Mouse (Mus musculus) liver, adult (tissue): ENCODE results near the gene Emg1.
A peak's percentile ranks its signal among the peaks of the same experiment; 100 is the strongest.

Source experiments
- GATA4 ChIP-seq: IDR thresholded peaks from 2 replicates; pipeline ENCODE4 v1.6.1; 2014; ENCODE audit warnings: mild to moderate bottlenecking, low read length; ENCODE audit not compliant: insufficient replicate concordance

The Emg1 gene

DNA sequence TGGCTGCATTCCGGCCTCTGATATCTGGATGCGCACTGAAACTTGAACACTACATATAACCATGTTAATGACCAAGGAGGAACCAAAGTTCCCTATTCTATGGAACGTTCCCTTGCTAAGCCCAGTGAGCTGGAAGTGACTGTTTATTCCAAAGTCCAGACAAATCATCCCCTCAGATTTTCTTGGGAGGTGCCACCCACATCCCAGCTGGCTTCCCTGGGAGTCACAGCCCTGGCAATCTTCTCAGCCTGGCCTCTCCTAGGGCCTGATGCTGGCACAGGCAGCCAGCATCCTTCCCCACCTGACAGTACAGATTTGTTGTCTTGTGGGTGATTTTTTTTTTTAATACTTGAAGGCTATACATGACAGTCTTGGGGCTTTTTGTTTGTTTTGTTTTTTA is 32.5 kb downstream of the Emg1 start:
- TF ChIP-seq GATA4: no peak

DNA sequence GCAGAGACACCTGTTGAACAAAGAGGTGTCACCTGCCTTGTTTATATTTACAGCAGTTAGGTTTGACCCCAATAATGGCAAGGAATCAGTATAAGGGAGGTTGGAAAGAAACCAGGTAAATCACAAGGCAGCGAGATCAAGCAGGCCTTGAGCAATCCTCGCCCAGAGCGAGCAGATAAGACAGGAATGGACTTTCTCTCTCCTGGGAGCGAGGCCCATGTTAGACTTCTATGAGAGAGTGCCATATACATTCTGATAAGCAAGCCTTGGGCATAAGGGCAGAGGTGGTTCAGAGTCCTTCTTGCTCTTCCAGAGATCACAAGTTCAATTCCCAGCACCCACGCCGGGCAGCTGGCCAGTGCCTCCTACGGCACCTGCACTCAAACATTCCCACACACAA is 33.2 kb downstream of the Emg1 start:
- TF ChIP-seq GATA4: peak; percentile 89

DNA sequence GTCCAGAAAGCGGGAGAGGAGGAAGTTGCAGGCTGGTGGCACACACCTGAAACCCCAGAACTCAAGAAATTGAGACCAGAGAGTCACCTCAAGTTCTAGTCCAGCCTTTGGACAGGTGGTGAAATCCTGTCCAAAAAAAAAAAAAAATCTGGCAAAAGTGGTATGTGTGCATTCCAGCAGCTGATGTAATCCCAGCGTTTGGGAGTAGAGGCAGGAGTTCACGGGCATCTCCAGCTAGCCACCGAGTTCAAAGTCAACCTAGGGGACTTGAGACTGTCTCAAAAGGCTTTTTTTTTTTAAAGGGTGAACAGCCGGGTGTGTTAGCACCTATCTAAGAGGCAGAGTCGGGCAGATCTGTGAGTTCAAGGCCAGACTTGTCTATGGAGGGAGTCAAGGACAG is 35.8 kb downstream of the Emg1 start:
- TF ChIP-seq GATA4: no peak

DNA sequence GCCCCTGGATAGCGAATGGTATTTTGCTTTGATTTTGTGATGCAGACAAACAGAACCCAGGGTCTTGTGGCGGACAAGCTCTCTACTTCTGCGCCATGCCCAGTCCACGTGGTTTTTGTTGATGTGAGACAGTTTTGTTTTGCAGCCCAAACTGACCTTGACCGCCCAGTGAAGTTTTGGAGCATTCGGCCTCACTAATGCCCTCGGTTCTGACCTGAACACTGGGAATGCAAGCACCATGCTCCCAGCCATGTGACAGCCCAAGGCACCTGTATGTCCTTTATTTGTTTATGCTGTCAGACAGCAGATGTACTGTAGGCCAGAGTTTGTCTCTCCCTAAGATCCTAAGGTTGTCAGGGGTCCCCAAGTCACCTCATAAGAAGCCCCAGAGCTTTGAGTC is 37.4 kb downstream of the Emg1 start:
- TF ChIP-seq GATA4: no peak

DNA sequence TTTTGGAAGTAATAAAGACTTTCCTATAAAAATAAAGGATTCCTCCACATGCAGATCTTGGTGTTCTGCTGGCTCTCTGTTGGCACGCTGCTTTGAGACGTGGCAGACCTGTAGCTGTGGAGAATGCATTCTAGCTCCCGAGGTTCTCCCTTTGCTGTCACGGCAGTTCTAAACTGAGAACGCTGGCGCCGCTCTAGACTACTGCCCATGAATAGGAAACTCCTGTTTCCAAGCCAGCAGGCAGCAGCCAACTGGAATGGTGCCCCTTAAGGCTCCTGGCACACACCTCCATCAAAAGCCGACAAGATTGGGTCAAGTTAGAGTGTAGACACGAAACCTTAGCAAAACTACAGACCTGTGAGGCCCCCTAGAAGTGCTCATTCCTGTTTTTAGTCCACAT is 38.4 kb downstream of the Emg1 start:
- no peak for TF ChIP-seq GATA4

DNA sequence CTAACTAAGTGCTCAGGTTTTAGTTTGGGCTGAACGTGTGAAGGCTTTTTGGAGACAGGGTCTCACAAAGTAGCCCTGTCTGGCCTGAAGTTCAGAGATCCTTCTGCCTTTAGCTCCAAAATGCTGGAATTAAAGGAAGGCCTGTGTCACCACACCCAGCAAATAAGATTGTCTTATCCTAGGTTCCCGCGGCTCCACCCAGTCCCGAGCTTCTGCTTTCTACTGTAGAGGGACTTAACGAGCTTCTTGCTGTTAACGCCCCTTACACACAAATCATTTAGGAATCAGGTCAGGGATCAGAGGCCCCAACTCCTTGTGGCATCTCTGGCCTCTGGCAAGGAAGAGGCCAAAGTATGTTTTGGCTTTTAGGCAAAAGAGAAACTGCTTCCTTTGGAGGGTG is 39.9 kb downstream of the Emg1 start:
- no peak for TF ChIP-seq GATA4

DNA sequence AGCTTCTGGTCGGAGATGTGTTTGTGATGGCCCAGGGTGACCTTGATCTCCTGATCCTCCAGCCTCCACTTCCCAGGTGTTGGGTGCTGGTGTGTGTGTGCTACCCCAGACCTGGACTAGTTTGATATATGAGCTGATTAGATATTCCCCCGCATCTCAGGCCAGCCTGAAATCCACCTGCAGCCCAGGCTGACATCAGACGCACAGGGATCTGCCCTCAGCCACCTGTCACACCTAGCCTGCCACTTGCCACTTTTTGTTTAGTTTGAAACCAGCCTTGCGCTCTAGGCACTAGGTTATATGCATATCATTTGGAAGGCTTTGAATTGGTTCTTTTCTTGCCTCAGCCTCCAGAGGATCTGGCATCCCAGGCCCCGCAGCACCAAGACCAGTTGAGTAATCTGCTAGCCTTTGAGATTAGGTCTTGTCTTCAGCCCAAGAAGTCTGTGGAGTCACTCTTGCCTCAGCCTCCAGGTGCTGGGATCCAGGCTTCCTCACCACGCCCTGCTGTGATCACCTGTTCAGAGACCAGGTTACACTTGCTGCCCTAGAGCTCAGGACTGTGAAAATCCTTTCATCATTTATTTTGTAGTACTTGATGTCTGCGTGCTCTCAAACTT is 41.6 kb downstream of the Emg1 start:
- TF ChIP-seq GATA4: no peak

DNA sequence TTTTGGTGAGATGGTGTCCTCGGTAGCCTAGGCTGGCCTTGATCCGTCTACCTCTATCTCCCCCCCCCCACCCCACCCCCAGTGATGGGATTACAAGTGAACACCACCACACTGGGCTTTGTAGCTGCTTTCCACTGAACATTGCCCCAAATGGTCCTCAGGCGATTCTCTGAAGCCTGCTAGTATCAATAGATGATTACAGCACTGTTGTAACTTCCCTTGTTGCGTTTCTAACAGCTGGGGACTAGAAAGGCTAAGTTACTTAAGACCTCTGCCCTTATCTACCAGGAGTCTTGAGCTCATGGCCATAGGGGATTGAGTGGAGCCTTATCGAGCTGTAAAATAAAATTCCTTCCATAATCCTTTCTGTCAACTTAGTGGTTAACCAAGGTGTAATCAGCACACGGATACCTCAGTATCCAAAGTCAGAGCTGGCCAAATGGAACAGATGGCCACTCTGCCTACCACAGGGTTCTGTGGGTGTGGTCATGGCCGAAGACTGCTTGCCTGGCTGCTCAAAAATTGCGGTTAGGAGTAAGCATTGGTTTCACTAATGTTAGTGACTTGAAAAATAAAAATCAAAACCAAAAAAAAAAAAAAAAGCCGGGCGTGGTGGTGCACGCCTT is 42.6 kb downstream of the Emg1 start:
- no peak for TF ChIP-seq GATA4

DNA sequence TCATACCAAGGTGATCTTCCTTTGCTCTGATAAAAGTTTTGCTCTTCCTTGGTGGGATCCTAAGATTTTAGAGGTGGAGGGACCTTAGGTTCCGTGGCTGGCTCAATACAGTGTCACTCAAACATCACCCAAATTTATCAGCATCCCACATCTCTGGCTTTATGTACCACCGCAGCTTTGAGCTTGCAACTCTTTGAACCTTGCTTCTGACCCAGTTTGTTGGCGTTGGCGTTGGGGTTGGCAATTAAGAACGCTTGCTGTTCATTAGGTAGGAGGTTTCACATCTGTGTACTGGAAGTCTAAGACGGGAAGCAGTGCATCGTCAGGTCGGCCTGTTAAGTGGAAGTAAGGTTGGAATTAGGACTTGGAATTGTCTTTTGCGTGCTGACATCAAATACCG is 47.0 kb downstream of the Emg1 start:
- TF ChIP-seq GATA4: 0 out of 2 replicates have a peak, but pooled peaks have one; percentile 10

DNA sequence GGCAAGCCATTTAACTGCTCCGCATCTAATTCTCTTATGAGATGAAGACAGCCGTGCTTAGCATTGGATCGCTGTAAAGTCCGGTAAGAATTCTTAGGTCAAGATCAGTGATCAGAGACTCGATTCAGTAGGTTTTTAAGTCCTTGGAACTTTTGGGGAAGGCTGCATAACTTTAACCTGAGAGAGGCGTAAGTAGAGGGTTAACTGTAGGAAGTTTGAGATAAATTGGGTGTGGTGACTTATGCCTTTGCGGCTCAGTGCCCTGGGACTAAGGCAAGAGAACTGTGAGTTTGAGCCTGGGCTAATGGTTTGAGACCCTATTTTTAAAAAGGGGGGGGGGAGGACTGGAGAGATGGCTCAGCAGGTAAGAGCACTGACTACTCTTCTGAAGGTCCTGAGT is 47.7 kb downstream of the Emg1 start:
- no peak for TF ChIP-seq GATA4

DNA sequence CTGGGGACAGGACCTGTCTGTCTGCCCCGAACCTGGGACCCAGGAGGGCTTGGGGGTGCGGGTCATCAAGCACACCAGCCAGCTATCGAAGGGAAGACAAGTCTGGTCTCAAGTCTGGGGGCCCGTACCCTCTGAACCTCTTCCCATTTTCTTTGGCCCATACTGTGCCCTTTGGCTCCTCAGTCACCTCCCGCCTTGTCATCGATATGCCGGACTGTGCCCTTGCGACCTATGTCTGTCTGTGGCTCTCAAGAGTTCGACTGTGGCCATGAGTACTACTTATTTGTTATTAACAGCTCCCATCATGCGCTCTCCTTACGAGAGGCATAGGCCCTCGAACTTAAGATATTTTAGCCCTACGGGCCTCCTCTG is 48.6 kb downstream of the Emg1 start:
- no peak for TF ChIP-seq GATA4

DNA sequence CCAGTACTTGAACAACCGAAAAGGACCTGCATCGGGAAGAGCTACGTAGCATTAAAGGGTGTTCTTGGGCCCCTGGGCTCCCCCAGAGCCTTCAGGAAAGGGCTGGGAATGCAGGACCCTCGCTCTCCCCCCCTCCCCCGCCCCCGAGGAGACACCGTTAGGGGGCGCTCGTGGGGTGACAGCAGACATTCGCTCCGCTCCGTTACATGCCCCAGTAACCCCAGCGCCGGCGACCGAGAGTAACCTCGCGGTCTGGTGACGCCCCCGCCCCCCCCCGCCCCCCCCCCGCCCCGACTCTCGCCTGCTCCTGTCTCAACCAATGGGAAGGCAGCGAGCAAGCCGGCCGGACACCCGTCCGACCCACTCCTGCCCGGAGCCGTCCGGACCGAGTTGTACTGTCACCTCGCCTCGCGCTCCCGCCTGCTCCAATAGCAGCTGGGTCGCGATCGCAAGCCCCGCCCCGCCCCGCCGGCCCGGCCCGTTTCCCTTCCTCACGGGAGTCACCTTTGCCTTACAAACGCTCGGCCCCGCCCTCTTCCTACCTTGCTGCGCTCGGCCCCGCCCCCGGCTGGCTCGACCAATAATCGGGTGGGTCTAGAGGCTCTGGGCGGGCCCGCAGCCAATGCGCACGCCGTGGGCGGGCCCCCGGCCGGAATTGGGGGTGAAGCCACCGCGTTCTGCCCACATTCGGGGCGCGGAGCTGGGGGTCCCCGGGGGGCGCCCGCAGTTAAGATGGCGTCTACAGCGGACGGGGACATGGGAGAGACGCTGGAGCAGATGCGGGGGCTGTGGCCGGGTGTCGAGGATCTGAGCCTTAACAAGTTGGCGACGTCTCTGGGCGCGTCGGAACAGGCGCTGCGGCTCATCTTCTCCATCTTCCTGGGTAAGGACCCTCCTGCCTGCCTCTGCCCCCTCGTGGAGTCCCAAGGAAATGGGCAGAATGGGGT is 49.2 kb downstream of the Emg1 start, which contains the start of gene Lpcat3:
Lpcat3 (plus strand) TSS at position 551 of the 947 bp plus-strand sequence.
- TF ChIP-seq GATA4: no peak

DNA sequence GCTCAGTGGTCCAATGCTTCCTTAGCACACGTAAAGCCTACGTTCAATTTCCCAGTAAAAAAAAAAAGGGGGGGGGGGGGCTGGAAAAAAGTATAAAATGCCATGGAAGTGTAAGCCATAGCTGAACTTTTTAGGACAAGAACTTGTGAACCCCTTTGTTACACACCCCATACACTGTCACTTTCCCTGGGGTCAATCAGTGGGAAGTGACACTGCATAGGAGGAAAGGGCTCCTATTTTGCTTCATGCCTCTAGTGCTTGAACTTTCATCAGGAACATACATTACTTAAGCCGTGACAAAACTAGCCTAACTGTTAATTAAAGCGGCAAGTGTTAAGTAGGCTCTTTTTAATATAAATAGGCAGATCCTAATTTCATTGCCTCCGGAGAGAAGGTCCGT is 50.0 kb downstream of the Emg1 start:
- TF ChIP-seq GATA4: no peak

DNA sequence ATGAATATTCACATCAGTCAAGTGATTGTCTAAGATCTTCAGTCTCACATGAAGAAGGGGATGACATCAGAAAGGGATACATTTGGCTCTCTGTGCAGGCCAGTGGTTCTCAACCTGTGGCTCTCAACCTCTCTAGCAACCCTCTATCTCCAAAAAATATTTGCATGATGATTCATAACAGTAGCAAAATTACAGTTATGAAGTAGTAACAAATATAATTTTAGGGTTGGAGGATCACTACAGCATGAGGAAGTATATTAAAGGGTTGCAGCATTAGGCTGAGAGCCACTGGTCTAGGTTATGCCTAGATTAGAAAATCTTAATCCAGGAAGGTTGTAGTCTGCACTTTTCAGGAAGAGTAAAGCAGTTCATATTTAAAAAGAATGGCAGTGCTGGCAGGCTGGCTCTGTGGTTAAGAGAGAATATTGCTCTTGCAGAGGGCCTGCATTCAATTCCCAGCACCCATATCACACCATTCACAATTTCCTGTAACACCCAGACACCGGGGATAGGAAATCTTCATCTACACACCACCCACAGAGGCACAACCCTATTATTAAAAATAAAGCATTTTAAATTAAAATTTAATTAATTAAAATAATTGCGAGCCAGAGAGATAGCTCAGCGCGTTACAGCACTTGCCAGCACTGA is 50.7 kb downstream of the Emg1 start:
- no peak for TF ChIP-seq GATA4

DNA sequence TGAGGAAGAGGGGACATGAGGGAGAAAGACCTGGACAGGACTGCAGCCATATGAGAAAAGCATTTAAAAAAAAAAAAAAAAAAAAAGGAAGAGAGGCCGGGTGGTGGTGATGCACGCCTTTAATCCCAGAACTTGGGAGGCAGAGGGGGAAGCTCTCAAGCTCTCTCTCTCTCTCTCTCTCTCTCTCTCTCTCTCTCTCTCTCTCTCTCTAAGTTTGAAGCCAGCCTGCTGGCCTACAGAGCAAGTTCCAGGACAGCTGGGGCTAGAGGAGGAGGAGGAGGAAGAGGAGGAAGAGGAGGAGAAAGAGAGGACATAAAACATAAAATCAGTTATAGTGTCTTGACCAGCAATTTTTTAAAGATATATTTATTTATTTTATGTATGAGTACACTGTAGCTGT is 53.9 kb downstream of the Emg1 start:
- no peak for TF ChIP-seq GATA4
